ENCODE assay signal across 9 mouse cellular contexts in the genomic region with DNA sequence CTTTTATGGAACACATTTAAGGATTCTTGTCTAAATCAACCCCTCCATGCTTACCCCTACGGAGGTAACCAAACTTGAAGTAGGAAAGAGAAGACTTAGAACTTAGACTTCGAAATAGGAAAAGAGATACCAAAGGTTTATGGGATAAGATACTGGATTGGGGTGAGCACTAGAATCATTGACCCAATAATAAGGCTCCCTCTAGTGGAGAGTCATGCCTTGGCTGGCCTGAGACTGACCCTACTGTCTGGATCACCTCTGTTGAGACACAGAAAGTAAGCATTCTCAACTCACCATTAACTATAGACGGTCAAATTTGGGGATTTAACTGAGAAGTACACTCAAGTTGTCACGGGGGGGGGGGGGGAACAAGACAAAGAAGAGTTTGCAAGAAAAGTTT.
DNase-seq lines count a peak whose midpoint lies in the region; ATAC-seq and TF ChIP-seq lines count a peak whose summit lies in the region.
"Had no signal": no experiment of that assay in that cellular context is flagged by ENCODE, and none has a peak within 500 bp of the region (broad histone marks: within the 10 kb centered on the region; RNA-seq: fewer than 3 reads in every experiment).

No protein-coding gene starts in this region.

- TF ChIP-seq POLR2A in brain, embryonic 14.5 days (IDR thresholded peaks at IDR 0.05; ENCODE audit: borderline replicate concordance, extremely low read depth, insufficient read depth, insufficient read length, poor library complexity, severe bottlenecking) = no peak

- peak; percentile 53 for TF ChIP-seq CTCF in E14TG2a.4 (conservative IDR thresholded peaks at IDR 0.05; ENCODE audit: low read length)
- peak; percentile 55; the same call in 1 of the 2 replicates for TF ChIP-seq CTCF in brain, embryonic 14.5 days (IDR thresholded peaks at IDR 0.05; ENCODE audit: borderline replicate concordance, extremely low read depth, insufficient read depth, insufficient read length)

- no peak for ATAC-seq in heart, embryonic 11.5 days (replicated peaks; ENCODE audit: insufficient number of reproducible peaks, low FRiP score, low TSS enrichment)
- ATAC-seq in granulocyte monocyte progenitor cell, adult 5-6 weeks (replicated peaks; ENCODE audit: poor library complexity, severe bottlenecking) = peak; percentile 78

- H3K36me3 ChIP-seq in heart, embryonic 11.5 days (ENCODE audit: control insufficient read depth, insufficient read depth, low read length) = no peaks in the 10 kb centered on the region
- no peaks in the 10 kb centered on the region for H3K36me3 ChIP-seq in E14TG2a.4 (ENCODE audit: insufficient read depth, low read length)
- H3K36me3 ChIP-seq: heart, embryonic 15.5 days had no signal

- H3K9me3 ChIP-seq in heart, embryonic 11.5 days (replicated peaks; ENCODE audit: control insufficient read depth, low read length) = no peaks in the 10 kb centered on the region
- no peaks in the 10 kb centered on the region for H3K9me3 ChIP-seq in E14TG2a.4 (ENCODE audit: low read length)
- H3K9me3 ChIP-seq: heart, embryonic 15.5 days had no signal

- H3K27ac ChIP-seq in heart, embryonic 11.5 days (ENCODE audit: low read depth, low read length) = no peak overlapping the region
- H3K27ac ChIP-seq: heart, embryonic 15.5 days had no signal

- WGBS in heart, embryonic 11.5 days (ENCODE audit: insufficient replicate concordance) = 34% methylated on average over 4 of the region's 4 CpGs

- H3K4me3 ChIP-seq in heart, embryonic 11.5 days (ENCODE audit: low read depth, low read length) = no peak overlapping the region
- H3K4me3 ChIP-seq in E14TG2a.4 (replicated peaks; ENCODE audit: low read length) = no peak overlapping the region
- H3K4me3 ChIP-seq: heart, embryonic 15.5 days had no signal

- DNase-seq in heart, adult 8-10 months (ENCODE audit: low spot score) = peak; percentile 44
- peak; percentile 36 for DNase-seq in brain, embryonic 14.5 days (ENCODE audit: low read depth)
- DNase-seq in lung, postnatal 14 days = peak; percentile 15
- no peak for DNase-seq in thymus, postnatal 14 days
- no peak for DNase-seq in layer of hippocampus, adult 8-10 months (ENCODE audit: low spot score in 2 of 2)

- H3K27me3 ChIP-seq in heart, embryonic 11.5 days (ENCODE audit: control insufficient read depth, insufficient read depth, low read length) = no peaks in the 10 kb centered on the region
- no peaks in the 10 kb centered on the region for H3K27me3 ChIP-seq in E14TG2a.4 (ENCODE audit: insufficient read depth, low read length)
- H3K27me3 ChIP-seq: heart, embryonic 15.5 days had no signal

- no peak overlapping the region for H3K4me2 ChIP-seq in heart, embryonic 11.5 days
- H3K4me2 ChIP-seq: heart, embryonic 15.5 days had no signal

- H3K9ac ChIP-seq in heart, embryonic 11.5 days (ENCODE audit: low read depth, low read length) = no peak overlapping the region
- H3K9ac ChIP-seq: heart, embryonic 15.5 days had no signal

- H3K4me1 ChIP-seq in heart, embryonic 11.5 days (ENCODE audit: control insufficient read depth, insufficient read depth, low read length) = no peaks in the 10 kb centered on the region
- no peaks in the 10 kb centered on the region for H3K4me1 ChIP-seq in E14TG2a.4 (replicated peaks; ENCODE audit: low read depth, low read length)
- H3K4me1 ChIP-seq: heart, embryonic 15.5 days had no signal

Comparison
In these comparisons a context has a peak if more than half of its experiments do, and no peak if none do; other contexts are left out.
1. DNase-seq: peak in heart, adult 8-10 months (single experiment), brain, embryonic 14.5 days (single experiment) and lung, postnatal 14 days (single experiment); none in thymus, postnatal 14 days (single experiment) and layer of hippocampus, adult 8-10 months (0 of 2).